Mouse (Mus musculus): ENCODE measurements around the gene Llgl2.

Gene Llgl2

DNA sequence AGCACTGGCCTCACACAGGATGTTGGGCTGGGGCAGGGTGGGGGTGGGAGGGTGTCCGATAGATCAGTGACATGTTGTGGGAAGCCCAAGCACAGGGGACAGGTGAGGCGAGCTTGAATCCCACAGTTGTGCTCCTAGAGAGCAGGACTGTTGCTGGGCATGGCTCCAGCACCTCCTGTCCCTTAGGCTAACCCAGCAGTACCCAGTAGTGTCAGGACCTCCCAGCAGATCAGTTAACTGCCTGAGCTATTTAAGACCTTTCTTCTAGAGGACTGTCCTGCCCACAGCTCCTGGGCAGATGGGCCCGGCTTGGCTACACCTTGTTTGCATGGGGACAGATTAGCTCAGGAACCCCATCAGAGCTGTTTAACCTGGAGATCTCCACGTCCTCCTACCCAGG is 5.2 kb downstream of the Llgl2 start:
- in situ Hi-C loops (cut with MboI; ENCODE audit: low pct_unique_long_range_greater_than_20kb in 1 of 2, low sequenced_read_pairs in 2 of 2, unreplicated experiment in 1 of 2) = no loop called here

GRCm38 (mm10) chr11:115830550-115831325 is 6.9 kb downstream of the Llgl2 start:
- in situ Hi-C loops (cut with MboI; ENCODE audit: low pct_unique_long_range_greater_than_20kb in 1 of 2, low sequenced_read_pairs in 2 of 2, unreplicated experiment in 1 of 2) = no loop called here

GRCm38 (mm10) chr11:115831518-115831917 is 7.7 kb downstream of the Llgl2 start:
- in situ Hi-C loops (cut with MboI; ENCODE audit: low pct_unique_long_range_greater_than_20kb in 1 of 2, low sequenced_read_pairs in 2 of 2, unreplicated experiment in 1 of 2) = no loop called here

DNA sequence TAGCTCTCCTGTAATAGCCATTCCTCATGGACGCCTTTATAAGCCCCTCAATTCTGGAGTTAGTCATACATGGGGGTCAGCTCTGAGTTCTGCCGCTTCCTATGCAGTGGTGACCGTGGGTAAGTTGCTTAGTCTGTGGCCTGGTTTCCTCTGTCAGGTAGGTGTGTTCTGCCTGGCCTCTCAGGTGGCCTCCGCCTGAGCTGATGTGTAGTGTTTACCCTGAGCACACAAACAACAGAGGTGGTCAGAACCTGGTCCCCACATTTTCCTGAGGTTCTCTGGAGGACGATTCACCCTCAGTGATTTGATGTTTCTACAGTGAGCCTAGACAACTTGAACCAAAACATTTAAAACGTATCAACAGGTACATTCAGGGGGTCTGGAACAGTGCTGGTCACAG is 8.2 kb downstream of the Llgl2 start:
- in situ Hi-C loops (cut with MboI; ENCODE audit: low pct_unique_long_range_greater_than_20kb in 1 of 2, low sequenced_read_pairs in 2 of 2, unreplicated experiment in 1 of 2) = no loop called here

- in situ Hi-C loops (cut with MboI; ENCODE audit: low pct_unique_long_range_greater_than_20kb in 1 of 2, low sequenced_read_pairs in 2 of 2, unreplicated experiment in 1 of 2) = no loop called here
Observed at GRCm38 (mm10) chr11:115832523-115832922, 8.7 kb downstream of the Llgl2 start.

GRCm38 (mm10) chr11:115833021-115833513 is 9.2 kb downstream of the Llgl2 start:
- in situ Hi-C loops (cut with MboI; ENCODE audit: low pct_unique_long_range_greater_than_20kb in 1 of 2, low sequenced_read_pairs in 2 of 2, unreplicated experiment in 1 of 2) = no loop called here

DNA sequence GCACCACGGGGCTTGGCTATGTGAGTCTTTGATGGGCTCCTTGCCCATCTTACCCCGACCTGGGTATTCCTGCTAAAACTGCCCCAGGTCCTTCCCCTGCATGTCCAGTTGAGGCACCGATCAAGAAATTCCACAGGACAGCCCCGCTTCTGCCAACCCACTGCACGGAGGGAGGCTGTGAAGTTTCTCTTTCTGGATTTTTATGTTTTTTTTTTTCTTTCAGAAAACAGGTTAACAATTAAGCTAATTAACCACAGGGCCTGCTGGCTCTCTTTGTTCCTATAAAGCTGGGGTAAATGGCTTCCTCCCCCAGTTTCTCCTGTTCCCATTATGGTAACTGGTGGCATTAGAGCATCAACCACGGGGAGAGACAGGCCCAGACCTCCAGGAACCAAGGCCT is 10.2 kb downstream of the Llgl2 start:
- in situ Hi-C loops (cut with MboI; ENCODE audit: low pct_unique_long_range_greater_than_20kb in 1 of 2, low sequenced_read_pairs in 2 of 2, unreplicated experiment in 1 of 2) = no loop called here

- in situ Hi-C loops (cut with MboI; ENCODE audit: low pct_unique_long_range_greater_than_20kb in 1 of 2, low sequenced_read_pairs in 2 of 2, unreplicated experiment in 1 of 2) = no loop called here
Observed at GRCm38 (mm10) chr11:115836656-115837395, 13.0 kb downstream of the Llgl2 start.

DNA sequence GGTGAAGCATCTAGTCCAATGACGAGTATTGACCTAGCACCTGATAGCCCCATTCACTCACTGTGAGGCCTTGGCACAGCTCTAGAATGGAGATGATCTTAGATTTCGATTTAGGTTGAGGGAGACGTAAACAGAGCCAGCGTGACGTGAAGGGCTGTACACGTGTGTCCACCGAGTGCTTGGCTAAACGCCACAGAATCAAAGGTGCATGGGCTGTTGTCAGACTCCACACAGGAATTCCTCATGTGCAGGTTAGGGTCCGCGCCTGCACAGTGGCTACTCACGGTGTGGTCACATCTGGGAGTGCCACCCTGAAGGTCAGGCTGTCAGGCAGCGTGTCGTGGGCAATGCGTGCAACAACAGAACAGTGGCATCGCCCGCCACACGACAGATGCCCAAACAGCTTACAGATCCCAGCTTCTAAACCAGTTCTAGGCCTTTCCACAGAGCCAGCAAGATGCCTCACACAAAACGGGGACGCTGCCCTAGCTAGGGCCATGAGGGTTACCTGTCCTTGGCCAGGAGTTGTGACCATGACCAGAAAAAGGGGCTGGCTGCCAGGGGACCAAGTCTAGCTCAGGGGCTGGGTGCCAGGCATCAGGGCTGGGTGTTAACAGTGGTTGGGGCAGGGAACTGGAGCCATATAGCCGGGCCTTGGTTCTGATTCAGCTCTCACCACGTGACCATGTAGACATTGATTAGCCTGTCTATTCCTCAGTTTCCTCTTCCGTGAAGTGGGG is 13.9 kb downstream of the Llgl2 start:
- in situ Hi-C loops (cut with MboI; ENCODE audit: low pct_unique_long_range_greater_than_20kb in 1 of 2, low sequenced_read_pairs in 2 of 2, unreplicated experiment in 1 of 2) = no loop called here

DNA sequence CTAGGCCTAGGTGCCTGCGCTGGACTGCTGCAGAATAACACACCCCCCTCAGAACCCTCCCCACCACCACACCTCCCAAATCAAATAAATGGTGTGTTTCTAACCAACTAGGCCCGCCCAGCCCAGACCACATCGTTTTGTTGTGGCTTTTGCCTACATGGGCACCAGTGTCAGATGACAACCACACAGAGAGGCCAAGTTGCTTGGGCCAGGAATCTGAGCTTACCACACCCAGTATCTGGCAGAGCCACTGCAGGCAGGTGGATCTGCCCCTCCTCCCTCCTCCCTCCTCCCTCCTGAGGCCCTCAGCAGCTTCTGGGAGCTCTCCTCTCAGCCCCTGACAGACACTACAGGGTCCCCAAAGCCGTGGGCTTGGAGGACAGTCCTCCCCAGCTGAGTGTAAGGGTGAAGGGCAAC is 15.1 kb downstream of the Llgl2 start:
- in situ Hi-C loops (cut with MboI; ENCODE audit: low pct_unique_long_range_greater_than_20kb in 1 of 2, low sequenced_read_pairs in 2 of 2, unreplicated experiment in 1 of 2) = no loop called here

GRCm38 (mm10) chr11:115839732-115840131 is 15.9 kb downstream of the Llgl2 start:
- in situ Hi-C loops (cut with MboI; ENCODE audit: low pct_unique_long_range_greater_than_20kb in 1 of 2, low sequenced_read_pairs in 2 of 2, unreplicated experiment in 1 of 2) = no loop called here

DNA sequence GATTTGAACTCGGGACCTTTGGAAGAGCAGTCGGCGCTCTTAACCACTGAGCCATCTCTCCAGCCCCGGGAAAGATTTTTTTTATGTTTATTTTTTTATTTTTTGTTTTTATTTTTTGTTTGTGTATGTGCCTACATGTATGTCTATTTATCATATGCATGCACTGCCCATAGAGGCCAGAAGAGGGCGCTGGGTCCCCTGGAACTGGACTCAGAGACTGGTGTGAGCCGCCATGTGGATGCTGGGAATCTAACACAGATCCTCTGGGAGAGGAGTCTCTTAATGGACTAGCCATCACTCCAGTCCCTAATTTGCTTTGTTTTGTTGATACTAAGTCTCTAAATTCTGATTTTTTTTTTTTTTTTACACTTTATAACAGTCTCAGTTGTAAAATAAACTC is 17.2 kb downstream of the Llgl2 start:
- in situ Hi-C loops (cut with MboI; ENCODE audit: low pct_unique_long_range_greater_than_20kb in 1 of 2, low sequenced_read_pairs in 2 of 2, unreplicated experiment in 1 of 2) = no loop called here

- in situ Hi-C loops (cut with MboI; ENCODE audit: low pct_unique_long_range_greater_than_20kb in 1 of 2, low sequenced_read_pairs in 2 of 2, unreplicated experiment in 1 of 2) = no loop called here
Observed at GRCm38 (mm10) chr11:115841961-115842550, 18.2 kb downstream of the Llgl2 start.

GRCm38 (mm10) chr11:115843141-115843890 is 19.5 kb downstream of the Llgl2 start:
- in situ Hi-C loops (cut with MboI; ENCODE audit: low pct_unique_long_range_greater_than_20kb in 1 of 2, low sequenced_read_pairs in 2 of 2, unreplicated experiment in 1 of 2) = no loop called here

DNA sequence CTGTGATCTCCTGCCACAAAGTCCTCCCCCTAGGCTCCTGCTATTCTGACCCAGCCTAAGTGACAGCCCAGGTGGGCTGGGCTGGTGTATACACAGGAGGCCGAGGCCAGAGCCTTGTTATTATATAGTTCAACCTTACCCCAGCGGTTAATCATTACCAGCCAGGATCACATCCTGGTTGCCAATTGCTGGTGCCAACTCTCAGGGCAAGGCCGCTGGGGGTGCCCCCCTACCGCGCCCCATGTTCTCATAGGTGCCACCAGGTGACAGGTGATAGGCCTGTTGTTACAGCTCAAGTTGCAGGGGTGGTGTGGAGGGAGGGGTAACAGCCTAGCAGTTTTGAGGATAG is 20.0 kb downstream of the Llgl2 start:
- in situ Hi-C loops (cut with MboI; ENCODE audit: low pct_unique_long_range_greater_than_20kb in 1 of 2, low sequenced_read_pairs in 2 of 2, unreplicated experiment in 1 of 2) = no loop called here

DNA sequence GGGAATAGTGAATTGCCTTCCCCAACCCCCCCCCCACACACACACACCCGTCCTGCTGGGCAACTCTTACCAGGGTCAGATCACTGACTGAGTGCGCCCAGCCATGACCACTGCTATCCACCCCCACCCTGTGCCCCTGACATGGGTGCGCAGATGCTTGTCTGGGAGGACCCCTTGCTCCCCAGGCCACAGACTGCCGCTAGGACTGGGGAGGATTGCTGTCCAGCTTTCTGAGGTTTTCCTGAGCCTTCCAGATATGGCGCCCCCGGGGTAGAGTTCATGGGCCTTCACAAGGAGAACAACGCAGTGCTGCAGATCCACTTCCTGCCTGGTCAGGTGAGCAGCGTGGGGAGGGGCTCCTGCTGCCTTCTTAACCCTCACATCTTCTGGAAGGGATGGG is 20.4 kb downstream of the Llgl2 start:
- in situ Hi-C loops (cut with MboI; ENCODE audit: low pct_unique_long_range_greater_than_20kb in 1 of 2, low sequenced_read_pairs in 2 of 2, unreplicated experiment in 1 of 2) = no loop called here

- in situ Hi-C loops (cut with MboI; ENCODE audit: low pct_unique_long_range_greater_than_20kb in 1 of 2, low sequenced_read_pairs in 2 of 2, unreplicated experiment in 1 of 2) = no loop called here
Observed at GRCm38 (mm10) chr11:115845819-115846218, 22.0 kb downstream of the Llgl2 start.

GRCm38 (mm10) chr11:115854674-115855073 is 30.8 kb downstream of the Llgl2 start:
- in situ Hi-C loops (cut with MboI; ENCODE audit: low pct_unique_long_range_greater_than_20kb in 1 of 2, low sequenced_read_pairs in 2 of 2, unreplicated experiment in 1 of 2) = loop anchor here in 1 of 2 experiments (5.0 to 25.0 kb wide), 2 partner anchors 32 to 117 kb away; partner anchors contain the start of gene Llgl2

All from mouse embryonic stem cell (cell line).